Mouse (Mus musculus): ENCODE results near the gene Hnf1b.
A peak's percentile ranks its signal among the peaks of the same experiment; 100 is the strongest.

The Hnf1b gene

GRCm38 (mm10) chr11:83849529-83850335, at the start of gene Hnf1b:
TSS of gene Hnf1b (plus strand) at chr11:83850063.
- DNase-seq = no peak

GRCm38 (mm10) chr11:83802166-83802565, 47.7 kb upstream of the Hnf1b start:
- peak; percentile 20 for DNase-seq

- no peak for DNase-seq
Measured at GRCm38 (mm10) chr11:83802581-83802980, 47.3 kb upstream of the Hnf1b start.

GRCm38 (mm10) chr11:83810441-83810840, 39.4 kb upstream of the Hnf1b start:
- DNase-seq = no peak

DNA sequence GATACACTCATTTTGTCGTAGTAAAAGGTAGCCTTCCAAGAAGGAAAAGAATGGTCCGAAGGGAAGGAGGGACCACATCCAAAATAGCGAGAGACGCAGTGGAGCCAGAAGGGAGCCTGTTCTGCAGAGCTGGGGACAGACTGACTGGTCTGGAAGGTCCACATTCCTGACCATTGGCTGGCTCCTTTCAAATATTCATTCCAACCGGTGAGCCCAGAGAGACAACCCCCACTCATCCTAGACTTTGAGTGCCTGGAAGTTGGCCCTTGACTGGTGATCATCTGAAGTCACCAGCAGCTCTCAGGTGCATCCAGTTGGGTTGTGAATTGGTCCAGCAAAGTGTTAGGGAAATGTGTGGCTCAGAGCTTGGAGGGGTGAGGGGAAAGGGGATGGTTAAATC, 34.7 kb upstream of the Hnf1b start:
- no peak for DNase-seq

DNA sequence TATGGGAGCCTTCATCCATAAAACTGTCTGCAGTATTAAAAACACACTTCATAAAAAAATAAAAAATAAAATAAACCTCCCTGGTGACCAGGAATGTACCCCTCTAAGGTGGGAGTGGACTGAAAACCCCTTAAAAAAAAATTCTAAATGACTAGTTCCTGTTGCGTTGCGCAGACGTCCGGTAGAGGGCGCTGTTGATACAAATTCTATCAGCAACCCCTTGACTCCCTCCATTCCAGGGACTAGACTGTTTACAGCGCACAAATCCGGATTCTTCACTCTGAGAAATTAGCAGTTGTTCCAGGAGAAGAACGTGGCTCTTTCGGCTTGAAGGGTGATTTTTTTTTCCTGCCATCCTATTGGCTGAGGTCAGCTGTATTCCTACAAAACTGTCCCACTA, 34.2 kb upstream of the Hnf1b start:
- peak; percentile 25 for DNase-seq

GRCm38 (mm10) chr11:83817048-83817447, 32.8 kb upstream of the Hnf1b start:
- no peak for DNase-seq

- DNase-seq = no peak
Measured at GRCm38 (mm10) chr11:83817994-83818393, 31.9 kb upstream of the Hnf1b start.

DNA sequence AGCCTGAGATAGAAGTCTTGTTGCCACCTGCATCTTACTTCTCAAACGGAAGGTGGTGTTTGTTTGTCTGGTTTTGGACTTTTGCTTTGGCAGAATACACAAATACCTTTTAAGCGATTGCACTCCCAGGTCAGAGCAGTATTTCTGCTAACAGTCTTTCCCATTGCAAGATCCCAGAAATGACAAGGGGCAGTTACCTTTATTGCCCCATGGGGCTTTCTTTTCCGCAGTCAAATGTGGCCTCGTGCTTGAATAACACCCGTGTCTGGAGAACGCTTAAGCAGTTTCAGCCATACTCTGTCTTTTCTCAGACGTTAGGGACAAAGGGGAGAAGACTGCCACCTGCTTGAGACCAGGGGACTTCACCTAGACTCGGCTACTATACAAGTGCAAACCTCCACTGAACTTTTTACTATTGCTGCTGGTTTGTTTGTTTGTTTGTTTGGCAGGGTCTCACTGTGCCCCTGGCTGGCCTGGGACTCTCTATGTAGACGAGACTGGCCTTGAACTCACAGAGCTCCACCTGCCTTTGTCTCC, 31.2 kb upstream of the Hnf1b start:
- no peak for DNase-seq

DNA sequence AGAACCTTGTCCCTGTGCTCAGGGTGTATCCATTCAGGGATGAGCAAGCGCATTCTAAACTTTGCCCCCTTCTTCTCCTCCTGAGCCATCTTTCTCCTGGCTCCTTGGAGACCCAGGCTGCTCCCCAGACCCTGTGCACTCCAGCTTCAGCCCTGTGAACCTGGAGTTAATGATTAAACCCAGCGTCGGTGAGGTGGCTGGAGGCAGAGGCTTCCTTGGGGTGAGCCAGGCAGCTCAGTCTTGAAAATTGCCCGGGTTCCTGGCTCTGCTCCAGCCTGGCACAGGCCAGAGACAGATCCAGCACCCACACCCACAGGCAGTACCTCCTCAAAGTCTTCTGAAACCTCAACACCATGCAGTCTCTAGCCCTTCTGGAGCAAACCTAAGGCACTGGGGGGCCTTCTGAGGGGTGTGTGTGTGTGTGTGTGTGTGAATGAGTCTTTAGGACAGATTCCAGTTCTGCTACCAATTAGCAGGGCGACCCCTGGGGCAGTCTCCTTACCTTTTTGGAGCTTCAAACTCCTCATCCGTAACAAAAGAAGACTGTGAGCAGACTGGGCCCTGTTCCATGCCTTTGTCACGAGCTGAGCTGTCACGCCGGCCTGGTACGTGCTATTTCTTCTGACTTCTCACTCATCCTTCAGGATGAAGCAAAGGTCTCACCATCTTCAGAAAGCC, 29.9 kb upstream of the Hnf1b start:
- no peak for DNase-seq

GRCm38 (mm10) chr11:83826142-83826541, 23.7 kb upstream of the Hnf1b start:
- DNase-seq = no peak

GRCm38 (mm10) chr11:83828553-83829142, 21.2 kb upstream of the Hnf1b start:
- no peak for DNase-seq

- DNase-seq = peak; percentile 40
Measured at GRCm38 (mm10) chr11:83832389-83832788, 17.5 kb upstream of the Hnf1b start.

DNA sequence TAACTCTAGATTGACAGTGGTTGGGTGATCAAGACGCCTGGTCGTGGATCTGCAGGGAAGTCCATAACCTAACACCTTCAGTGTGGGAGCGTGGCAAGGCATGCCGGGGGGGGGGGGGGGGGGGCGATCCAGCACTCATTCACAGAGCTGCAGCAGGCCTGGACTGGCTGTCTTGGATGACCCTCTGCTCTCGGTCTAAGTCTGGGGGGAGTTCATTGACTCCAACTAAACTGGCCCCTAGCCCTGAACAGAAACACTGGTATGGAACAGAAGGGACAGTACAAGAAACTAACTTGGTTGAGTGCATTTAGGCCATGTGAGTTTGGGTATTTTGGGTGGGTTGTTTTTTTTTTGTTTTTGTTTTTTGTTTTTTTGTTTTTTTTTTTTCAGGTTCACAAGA, 16.3 kb upstream of the Hnf1b start:
- DNase-seq = no peak

DNA sequence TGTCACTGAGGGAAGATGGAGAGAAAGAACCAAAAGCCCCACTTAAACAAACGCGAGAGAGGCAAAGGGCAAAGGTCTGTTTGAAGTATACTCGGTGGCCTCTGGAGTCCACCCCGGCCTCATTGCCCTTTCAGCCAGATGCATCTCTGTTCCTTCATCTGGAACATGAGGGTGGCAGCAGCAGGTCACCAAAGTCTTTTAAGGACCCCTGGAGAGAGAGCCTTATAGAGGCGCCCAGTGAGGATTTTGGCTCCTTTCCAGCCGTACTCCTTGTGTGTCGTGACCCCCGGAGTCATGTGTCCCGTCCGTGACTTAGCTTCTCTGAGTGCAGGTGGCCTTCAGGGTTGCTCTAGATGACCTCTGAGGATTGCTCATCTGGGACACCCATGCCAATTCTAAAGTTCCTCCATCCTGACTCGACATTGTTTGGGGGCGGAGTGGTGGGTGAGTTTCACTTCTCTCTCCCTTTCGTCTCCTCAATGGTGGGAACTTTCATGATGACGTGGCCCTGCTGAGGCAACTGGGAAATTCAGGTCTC, 15.8 kb upstream of the Hnf1b start:
- DNase-seq = no peak

DNA sequence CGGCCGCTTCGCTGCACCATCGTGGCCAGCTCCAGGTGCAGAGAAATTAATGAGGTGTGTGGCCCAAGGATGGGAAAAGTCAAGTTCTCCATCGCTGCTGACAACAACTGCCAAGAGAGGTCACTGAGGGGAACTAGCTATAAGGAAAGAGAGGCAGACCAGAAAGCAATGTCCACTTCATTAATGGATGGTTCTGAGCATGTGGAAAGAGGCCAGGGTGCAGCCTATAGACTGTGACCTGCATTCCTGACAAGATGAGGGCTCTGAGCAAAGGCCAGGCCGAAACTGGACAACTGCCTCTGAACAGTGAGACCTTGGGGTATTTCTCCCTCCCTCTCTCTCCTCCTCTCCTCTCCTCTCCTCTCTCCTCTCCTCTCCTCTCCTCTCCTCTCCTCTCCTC, 10.4 kb upstream of the Hnf1b start:
- no peak for DNase-seq

GRCm38 (mm10) chr11:83843534-83843933, 6.3 kb upstream of the Hnf1b start:
- no peak for DNase-seq

DNA sequence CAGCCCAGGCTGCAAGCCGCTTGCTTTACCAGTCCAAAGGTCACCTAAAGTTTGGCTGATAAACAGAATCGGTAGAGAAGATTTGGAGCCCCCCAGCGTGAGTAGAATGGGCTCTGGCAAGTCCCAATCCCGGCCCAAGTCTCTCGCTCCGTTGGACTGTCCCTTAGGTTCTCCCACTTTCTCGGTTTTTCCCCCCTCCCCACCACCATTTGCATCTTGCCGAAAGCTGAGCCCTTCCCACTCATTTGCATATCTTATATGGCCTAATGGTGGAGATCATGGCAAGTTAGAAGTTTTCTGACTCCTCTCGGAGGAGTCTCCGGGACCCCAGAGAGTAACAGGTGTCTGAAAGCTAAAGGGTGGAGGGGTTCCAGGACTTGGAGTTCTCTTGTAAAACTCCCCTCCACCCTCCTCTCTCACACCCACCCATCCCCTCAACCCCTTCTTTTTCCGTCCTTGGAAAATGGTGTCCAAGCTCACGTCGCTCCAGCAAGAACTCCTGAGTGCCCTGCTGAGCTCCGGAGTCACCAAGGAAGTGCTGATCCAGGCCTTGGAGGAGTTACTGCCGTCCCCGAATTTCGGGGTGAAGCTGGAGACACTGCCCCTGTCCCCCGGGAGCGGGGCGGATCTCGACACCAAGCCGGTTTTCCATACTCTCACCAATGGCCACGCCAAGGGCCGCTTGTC, 866 bp downstream of the Hnf1b start:
- no peak for DNase-seq

DNA sequence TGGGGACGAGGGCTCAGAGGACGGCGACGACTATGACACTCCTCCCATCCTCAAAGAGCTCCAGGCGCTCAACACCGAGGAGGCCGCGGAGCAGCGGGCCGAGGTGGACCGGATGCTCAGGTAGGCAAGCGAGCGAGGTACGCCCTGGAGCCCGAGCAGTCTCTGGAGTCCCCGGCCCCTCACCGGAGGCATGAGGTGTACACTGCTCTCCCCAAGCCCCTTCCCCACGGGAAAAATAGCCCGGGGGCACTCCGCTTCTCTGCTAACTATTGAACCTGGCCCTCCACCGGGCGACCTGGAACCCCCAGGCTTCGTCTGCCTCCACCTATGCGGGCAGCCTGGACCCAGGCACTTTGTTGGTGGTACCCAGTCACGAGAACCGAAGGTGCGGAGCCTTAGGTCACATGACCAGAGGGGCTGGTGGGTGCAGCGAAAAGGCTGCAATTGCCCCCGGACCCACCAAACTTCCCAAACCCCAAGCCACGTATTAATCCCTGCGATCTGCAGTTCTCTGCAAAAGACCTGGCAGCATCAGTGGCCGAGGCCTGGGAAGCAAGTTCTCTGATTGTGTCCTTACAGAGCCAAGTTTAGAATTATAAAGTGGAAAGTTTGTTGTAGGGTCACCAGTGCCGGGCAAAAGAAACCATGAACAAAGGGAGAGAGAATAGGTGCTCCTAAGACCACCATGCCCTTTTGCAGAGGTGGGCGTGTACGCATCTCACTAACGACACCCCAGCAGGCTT, 1.6 kb downstream of the Hnf1b start:
- DNase-seq = no peak

DNA sequence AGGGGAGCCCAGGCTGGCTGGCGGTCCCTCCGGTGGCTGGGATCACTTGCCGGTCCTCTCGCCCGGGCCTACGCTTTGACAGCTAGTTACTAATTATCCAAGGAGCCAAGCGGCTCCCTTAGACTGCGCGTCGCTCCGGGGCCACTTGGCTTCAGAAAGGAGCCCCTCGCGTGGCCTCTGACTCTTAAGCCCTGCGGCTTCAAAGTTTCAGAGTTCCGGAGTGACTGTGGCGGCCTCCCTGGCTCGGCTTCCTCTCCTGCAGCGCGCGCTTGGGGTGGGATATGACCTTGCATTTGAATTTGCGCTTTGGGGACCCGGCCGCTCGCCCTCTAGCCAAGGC, 2.1 kb downstream of the Hnf1b start:
- no peak for DNase-seq

GRCm38 (mm10) chr11:83852501-83853211, 2.8 kb downstream of the Hnf1b start:
- no peak for DNase-seq

Measured in thymus, postnatal 25 days (tissue).